Mouse (Mus musculus) embryonic fibroblast, embryonic 13.5 days (primary cell): Measurements from ENCODE around the gene Tmem161a.

ENCODE experiments used
- CTCF ChIP-seq: IDR thresholded peaks from 2 replicates; pipeline ENCODE4 v1.5.1; 2011; ENCODE audit warnings: mild to moderate bottlenecking, control low read depth, low read length, moderate library complexity, borderline replicate concordance; ENCODE audit not compliant: insufficient read depth
- POLR2A ChIP-seq: IDR thresholded peaks from 2 replicates; pipeline ENCODE4 v1.6.1; 2011; ENCODE audit warnings: low read depth, mild to moderate bottlenecking, control low read depth, low read length, moderate library complexity

DNA sequence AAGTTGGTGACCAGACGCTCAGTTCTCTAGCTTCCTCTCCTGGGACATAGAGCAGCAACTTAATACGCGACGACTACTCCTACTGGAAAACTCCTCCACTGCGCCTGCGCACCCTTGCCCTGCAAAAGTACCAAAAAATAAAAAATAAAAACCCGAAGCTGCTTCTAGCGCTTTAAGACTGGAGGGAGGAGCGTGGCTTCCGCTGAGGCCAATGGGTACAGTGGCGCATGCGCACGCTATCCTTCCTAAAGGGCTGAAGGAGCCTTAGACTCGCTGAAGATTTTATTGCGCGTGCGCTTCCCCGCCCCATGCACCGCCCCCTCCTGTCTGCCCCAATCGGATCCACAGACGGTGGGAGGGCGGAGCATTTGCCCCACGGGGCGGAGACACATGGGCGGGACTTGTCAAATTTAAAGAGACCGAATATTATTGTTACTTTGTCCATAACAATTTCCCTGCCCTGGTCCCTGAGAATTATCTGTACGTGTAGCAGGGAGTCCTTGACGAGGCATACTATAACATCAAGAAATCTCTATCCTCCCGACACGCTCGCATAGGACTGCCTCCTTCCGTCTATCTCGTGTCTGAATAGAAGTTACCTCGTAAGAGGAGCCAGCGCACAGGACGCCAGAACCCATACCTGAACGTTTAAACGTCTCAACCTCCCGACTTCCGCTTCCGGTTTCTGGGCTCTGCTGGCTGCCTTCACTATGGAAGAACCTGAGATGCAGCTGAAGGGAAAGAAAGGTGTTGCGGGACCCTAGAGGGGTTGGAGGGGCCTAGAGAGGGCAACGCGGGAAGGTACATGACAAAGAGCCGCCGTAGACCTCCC, 32.9 kb upstream of the Tmem161a start, which contains the start of the genes Rfxank, Borcs8 and Mef2b:
- TF ChIP-seq CTCF (no peak), POLR2A (peak; percentile 92)
